Mouse (Mus musculus): Measurements from ENCODE around the gene Tmod3.
"Not testable (repeated sequence)": the region's sequence is repeated elsewhere in the genome, so short reads cannot be mapped to it uniquely, and the experiment has no call there.

Tmod3 gene

GRCm38 (mm10) chr9:75551342-75551741 lies 8.1 kb downstream of the Tmod3 start:
- no peak for DNase-seq

GRCm38 (mm10) chr9:75549010-75549409 lies 10.4 kb downstream of the Tmod3 start:
- DNase-seq = no peak

DNA sequence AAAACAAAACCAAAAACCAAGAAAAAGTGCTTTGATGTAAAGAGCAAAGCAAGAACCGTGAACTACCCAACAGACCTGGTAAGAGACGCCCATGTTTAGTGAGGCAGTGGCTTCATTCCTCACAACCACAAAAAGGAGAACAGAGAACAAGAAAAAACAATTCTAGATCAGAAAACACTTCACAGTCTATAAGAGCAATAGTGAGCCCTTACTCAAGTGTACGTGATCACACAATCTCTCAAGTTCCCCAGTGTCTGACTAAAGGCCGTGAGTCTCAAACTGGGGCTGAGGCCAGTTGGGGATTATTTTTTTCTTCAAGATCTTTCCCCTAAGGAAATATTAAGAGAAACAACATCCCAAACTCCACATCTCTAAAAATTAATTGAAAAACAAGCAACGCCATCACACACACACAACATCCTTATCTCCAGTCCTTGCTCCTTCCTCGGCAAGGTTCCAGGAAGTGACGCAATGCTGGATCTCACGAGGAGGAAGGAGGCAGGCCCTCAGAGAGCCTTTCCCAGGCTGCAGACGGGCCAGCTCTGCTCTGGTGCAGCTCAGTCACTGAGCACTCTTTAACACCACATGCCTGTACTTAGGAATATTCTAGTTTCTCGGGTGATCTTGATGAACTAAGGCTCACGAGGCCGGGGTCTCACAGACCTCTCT lies 12.4 kb downstream of the Tmod3 start:
- DNase-seq = peak; percentile 74

DNA sequence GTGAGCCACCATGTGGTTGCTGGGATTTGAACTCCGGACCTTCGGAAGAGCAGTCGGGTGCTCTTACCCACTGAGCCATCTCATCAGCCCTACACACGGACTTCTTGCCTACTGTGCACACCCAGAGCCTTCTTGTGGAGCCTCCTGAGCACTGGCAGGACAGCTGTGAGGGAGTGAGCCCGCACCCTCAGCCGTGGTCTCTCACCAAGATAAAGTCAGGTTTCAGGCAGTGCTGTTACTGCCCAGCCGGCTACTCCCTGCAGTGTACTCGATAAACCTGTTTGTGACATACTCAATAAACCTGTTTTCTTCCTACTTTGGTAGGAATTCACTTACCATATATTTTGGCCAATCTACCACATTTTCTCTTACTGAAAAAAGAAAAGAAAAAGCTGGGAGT lies 13.9 kb downstream of the Tmod3 start:
- DNase-seq = no peak

DNA sequence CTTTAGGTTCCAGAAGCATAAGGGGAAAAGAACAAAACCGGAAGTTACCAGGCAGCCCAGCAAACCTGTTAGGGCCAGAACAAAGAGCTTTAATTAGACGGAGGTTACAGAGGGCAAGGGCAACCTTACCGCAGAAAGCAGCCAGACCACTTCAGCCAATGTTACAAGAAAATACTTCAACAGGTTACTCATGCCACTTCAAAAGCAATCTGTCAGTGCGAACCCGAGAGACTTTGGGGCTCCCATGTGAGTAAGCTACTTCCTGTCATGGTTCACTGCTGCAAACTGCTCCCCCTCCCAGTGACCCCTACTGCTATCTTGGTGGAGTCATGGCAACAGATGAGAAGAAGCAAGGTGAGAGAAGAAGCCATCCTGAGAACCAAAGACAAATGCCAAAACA lies 18.0 kb downstream of the Tmod3 start:
- DNase-seq = peak; percentile 26

DNA sequence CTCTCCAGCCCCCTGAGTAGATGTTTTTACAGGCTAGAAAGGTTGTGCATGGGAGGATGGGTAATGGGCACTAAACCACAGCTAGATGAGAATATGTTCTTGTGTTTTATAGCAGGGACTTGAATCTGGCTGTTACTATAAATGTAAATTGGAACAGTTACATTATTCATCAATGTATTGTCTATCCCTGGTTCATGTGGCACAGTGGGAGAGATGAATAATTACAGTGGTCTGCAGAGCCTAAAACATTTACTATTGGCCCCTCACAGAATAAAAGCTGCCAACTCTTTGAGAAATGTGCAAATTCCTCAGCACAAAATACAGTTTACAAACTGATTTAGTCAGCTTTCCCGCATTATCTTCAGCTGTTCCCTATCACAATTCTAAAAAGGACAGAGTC lies 23.0 kb downstream of the Tmod3 start:
- no peak for DNase-seq

GRCm38 (mm10) chr9:75534431-75534962 lies 25.0 kb downstream of the Tmod3 start:
- DNase-seq = no peak

DNA sequence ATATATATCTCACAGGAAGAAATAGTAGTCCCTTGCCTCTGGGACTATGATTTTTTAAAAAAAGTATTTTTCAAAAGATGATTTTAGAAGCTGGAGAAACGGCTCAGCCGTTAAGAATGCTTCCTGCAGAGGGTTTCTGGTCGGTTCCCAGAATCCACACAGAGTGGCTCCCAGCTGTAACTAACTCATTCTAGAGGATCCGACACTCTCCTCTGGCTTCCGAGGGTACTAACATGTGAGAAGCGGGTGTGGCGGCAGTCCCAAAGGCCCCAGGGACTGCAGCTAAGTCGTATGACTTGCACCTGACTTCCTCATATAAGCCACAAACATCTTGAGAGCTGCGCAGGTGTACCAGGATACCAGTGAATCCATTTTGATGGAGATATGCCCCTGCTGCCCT lies 26.5 kb downstream of the Tmod3 start:
- not testable (repeated sequence) for DNase-seq

DNA sequence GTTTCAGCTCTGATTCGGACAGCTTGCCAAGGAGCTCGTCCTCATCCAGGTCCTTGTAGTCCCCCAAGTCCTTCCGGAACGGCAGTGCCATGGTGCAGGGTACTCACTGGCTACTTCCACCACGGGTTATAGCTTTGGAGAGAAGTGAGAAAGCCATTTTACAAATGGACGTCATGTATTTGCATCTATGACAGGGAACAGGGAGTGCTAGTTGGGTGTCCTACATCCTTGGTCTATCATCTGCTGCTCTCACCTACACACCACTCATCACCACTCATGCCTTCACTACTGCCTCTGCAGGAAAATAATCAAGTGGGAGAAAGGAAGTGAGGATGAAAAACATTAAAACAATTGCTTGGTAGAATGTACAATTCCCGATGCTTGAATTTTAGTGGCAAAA lies 27.0 kb downstream of the Tmod3 start:
- no peak for DNase-seq

GRCm38 (mm10) chr9:75529358-75529757 lies 30.1 kb downstream of the Tmod3 start:
- DNase-seq = no peak

- no peak for DNase-seq
Measured at GRCm38 (mm10) chr9:75528096-75528495, 31.4 kb downstream of the Tmod3 start.

DNA sequence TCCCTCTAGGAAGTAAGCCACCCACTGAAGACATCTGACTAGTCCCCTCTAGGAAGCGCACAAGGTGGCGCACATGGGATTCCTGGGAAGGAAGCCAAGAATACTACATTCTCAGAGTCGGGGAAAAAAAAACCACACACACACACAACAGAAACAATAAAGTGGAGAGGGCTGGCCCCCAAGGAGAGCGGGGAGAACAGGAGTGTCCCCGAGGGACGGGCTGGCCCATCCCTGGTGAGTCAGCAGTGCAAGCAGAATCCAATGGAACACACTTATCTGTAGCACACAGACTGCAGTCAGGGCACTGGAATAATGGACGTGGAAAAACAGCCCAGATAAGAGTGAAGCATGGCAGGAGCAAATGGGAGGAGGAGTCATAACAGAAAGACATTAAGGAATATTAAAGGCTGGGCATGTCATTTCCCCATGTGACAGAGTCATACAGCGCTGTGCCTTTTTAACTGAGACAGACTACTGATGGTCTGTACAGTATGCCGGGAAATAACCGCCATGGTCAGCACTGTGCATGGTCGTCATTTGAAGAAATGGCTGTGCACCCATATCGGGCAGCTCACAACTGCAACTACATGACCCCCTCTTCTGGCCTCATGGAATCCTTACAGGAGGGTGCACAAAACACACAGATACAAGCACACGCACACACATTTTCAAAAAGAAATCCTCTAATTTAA lies 31.9 kb downstream of the Tmod3 start:
- peak; percentile 14 for DNase-seq

- DNase-seq = no peak
Measured at GRCm38 (mm10) chr9:75523646-75524045, 35.8 kb downstream of the Tmod3 start.

DNA sequence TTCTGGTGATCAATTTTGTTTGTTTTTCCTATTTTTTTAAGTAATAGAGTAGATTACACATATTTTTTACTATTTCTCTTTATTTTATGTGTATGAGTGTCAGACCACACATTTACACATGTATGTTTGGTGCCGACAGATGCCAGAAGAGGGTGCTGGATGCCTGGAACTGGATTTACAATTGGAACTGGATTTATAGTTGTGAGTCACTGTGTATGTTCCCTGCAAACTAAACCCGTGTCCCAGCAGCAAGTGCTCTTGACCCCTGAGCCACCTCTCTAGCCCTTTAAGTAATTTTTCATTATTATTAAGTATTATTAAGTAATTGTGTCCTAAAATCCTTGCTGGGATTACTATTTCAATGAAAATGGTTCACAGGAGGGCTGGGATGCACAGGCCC lies 37.2 kb downstream of the Tmod3 start:
- DNase-seq = no peak

DNA sequence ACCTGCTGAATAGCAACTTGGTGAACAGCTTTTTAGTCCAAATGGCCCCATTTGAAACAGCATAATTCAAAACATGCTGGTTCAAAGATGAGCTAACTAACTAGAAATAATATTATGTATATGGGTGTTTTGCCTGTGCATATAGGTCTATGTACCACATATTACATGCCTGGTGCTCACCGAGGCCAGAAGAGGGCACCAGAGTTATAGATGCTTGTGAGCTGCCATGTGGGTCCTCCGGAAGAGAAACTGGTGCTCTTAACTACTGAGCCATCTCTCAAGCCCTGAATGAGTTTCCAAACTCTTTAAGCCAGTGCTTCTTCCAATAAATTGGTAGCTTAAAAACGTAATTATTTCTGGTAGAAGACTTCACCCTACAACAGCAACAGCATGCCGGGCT lies 37.7 kb downstream of the Tmod3 start:
- DNase-seq = peak; percentile 34

DNA sequence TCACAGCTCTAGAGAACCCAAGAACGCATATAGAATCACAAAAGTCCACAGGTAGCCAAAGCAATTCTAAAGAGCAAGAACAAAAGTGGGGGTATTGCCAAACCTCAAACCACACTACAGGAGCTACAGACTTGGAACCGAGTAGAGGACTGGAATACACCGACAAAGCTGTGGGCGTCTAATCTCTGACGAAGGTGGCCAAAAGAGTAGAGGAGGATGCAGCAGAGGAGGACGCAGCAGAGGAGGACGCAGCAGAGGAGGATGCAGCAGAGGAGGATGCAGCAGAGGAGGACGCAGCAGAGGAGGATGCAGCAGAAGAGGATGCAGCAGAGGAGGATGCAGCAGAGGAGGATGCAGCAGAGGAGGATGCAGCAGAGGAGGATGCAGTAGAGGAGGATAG lies 38.5 kb downstream of the Tmod3 start:
- no peak for DNase-seq

- DNase-seq = no peak
Measured at GRCm38 (mm10) chr9:75517751-75518150, 41.7 kb downstream of the Tmod3 start.

GRCm38 (mm10) chr9:75515464-75516113 lies 43.9 kb downstream of the Tmod3 start:
- DNase-seq = no peak

DNA sequence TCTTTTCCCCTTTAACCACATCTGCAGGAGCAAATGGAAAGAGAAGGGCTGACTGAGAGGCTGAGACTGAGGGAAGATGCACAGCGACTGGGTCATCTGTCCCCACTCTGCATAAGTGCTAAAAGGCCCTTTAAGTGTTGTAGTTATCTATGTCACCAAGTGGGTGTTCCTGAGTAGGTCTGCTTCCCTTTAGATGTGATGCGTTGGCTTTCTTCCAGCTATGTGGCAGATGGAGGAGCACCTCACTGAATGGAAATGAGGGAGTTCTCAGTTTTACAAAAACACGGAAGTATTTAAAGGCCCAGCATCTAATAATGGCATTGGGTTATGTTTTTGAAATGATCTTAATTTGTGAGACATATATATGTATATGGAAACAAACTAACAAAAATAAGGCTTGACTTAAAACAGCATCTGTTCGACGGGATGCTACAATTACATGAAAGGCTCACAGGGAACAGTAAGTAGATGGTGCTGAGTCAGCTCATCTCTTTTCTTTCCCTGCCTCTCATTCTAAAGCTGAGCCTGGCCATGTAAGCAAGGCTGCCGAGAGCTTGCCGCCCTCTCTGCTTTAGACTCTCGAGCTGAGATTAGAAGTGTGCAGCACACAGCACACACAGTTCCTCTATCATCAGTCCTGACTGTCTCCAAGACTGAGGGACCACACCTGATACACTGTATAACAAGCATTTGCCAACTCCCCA lies 48.1 kb downstream of the Tmod3 start:
- DNase-seq = no peak

- DNase-seq = no peak
Measured at GRCm38 (mm10) chr9:75504311-75504710, 55.1 kb downstream of the Tmod3 start.

- no peak for DNase-seq
Measured at GRCm38 (mm10) chr9:75498571-75498970, 60.9 kb downstream of the Tmod3 start.

GRCm38 (mm10) chr9:75495945-75496344 lies 63.5 kb downstream of the Tmod3 start:
- DNase-seq = no peak

DNA sequence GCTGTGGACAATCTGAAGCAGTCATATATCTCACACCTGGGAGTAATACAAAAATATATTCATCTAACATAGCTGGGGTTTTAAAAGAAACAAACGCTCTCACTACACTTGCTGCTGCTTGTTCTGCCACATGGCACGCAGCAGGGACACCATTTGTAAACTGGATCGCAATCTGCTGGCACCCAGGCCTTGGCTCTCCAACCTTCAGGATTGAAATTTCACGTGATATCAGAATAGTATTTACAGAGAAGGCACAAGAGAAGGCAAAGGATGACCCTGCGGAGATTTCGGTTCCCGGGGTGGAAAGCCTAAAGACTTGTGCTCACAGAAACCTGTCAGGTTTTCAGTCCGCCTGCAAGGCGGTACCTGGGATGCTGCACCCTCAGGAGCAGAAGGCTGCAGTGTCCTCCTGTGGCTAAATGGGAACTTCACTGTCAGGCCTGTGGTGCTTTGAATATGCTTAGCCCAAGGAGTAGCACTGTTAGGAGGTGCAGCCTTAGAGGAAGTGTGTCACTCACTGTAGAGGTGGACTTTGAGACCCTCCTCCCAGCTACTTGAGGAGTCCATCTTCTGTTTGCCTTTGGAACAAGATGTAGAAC lies 65.0 kb downstream of the Tmod3 start:
- DNase-seq = no peak

Data from kidney, adult 11 months (tissue).